Mouse (Mus musculus) left cerebral cortex, adult 18-20 months (tissue): Measurements from ENCODE around the gene Ctns. TPM values are rescaled to one million over a fixed set of nuclear protein-coding genes. Genes with fewer than 3 reads are reported as not detected.

Experiments used
- DNase-seq, 2 experiments: peaks; one replicate each; pipeline ENCODE4 v3.0.0; 2021 to 2022; ENCODE audit warnings: low spot score in 2 of 2, mixed read lengths in 1 of 2
- total RNA-seq, 2 experiments: library from RNA; stranded (reverse); gene quantifications; 2 replicates each; pipeline ENCODE4 v1.2.3; 2021

The Ctns gene
- total RNA-seq, 2 experiments from 2014 or later: 18.6 to 20.8 TPM

DNA sequence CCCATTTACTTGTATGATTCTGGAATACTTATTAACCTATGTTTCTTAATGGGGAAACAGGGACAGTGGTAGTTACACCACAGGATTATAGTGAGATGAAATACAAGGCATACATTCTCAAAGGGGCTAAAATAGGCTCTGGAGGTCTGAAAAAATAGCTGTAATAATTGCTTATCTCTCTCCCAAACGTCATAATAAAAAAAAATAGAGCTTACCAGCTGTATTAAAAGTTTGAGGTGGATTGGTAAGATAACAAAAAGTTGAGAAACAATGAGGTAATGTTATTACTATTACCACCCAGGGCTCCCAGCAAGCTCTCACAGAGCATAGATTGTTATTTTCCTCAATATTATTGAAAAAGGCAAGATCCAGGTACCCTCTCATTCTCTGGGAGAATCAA is 652 bp downstream of the Ctns start:
- DNase-seq: no peak

DNA sequence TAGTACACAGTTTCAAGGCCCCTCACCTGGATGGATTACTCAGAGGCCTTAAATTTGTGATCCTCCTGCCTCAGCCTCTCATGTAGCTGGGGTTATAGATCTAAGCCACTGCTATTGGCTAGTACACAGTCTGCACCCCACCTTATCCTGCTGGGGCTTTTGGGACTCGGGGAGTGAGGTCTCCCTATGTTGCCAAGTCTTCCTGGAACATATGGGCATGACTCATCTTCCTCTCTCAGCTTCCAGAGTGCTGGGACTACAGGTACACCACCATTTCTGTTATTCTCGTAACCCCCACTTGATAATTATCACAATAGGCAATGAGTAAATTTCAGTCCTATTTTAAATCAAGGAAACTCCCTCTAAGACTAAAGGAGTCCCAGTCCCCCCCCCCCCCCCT is 4.4 kb downstream of the Ctns start:
- DNase-seq: no peak

DNA sequence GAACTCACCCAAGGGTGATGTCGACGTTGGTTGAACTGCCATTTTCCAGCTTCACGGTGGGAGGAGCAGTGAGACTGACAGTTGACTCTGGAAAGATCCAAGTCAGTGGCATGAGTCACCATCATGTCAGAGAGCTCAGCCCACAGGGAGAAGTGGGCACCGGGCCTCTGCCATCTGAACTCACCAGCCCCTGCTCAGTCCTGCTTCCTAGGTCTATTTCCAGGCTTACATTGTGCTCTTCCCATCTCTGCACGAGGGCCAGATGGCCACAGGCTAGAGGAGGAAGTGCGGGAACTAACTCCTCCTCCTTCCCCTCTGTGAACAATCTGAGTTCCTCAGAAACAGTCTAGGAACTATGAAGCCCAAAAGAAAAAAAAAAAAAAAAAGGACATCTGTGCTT is 5.8 kb downstream of the Ctns start:
- no peak for DNase-seq

DNA sequence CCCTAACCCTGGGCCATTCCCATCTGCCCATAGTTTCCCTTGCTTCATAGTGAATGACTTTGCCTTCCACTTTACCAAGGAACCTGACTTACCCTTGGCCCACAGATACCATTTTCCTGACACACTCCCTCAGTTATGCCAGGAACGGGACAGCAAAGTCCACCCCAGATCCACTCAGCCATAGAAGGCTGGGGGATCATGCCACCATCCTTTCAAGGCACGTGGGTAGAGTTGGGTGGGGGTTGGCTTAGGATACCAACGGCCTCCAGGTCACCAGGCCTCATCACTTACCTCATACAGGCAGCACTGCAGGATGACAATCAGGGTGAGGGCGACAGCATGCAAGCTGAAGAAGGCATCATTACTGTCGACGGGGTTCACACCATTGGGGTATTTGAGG is 11.6 kb downstream of the Ctns start:
- no peak for DNase-seq

DNA sequence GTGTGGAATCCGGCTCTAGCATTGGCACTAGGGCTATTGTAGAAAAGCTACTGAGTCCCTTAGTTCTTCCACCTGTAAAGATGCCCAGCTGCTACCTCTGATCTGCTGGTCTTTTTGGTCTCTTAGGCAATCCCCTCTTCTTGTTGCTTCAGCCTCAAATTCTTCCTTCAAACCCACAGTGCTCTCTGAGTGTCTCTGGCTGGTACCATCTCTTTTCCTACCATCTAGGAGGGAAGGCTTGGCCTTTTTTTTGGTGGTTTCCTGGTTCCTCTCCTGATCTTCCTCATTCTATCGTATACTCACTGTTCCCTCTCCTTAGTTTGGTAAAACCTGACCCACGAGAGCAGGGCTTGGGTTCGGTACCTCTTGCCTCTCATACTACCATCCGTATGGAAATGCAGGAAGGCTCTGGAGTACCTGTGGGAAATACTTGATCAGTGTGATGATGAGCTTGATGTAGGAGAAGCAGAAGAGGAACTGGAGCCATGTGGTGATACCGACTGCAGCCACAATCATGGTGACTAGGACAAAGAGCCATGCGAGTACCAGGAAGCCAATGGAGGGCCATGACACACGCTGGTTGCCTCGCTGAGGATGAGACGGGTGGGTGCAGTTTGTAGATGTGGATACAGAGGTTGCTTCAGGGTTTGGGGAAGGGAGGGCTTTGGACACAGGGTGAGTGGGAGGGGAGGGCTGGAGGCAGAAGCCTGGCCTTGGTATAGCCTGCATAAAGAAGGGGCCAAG is 12.8 kb downstream of the Ctns start:
- DNase-seq: no peak

DNA sequence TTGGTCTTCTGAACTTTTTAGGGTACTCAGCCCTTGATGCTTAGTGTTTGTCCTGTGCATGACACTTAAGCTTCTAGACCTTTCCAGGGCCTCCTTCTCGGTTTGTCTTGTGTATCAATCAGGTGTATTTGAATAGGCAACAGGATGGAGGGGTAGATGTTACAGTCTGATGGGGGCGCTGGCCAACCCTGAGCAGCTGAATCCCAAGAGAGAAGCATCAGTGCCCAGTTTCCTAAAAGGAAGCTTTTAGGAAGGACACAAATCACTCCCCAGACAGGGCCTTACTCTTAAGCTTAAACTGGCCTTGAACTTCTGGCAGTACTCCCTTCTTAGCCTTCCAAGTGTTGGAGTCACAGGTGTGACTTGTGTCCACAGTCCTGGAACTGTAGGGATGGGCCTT is 20.9 kb downstream of the Ctns start:
- no peak for DNase-seq

DNA sequence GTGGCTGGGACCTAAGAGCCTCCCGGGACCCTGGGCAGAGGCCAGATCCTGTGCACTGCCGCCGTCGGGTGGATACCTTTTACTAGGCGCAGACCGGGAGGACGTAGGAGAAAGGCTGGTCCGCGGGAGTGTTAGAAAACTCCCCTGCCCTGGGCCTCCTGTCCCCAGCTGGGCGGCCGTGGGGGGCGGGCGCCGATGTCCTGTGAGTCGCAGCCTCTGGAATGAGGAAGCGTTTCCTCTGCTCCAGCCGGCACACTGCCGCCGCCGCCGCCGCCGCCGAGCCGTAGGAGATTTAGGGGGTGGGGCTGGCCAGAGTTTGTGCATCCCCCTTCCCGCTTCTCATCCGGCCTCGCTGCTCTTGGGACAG is 21.4 kb downstream of the Ctns start:
- DNase-seq: peak; percentile 27 to 29

DNA sequence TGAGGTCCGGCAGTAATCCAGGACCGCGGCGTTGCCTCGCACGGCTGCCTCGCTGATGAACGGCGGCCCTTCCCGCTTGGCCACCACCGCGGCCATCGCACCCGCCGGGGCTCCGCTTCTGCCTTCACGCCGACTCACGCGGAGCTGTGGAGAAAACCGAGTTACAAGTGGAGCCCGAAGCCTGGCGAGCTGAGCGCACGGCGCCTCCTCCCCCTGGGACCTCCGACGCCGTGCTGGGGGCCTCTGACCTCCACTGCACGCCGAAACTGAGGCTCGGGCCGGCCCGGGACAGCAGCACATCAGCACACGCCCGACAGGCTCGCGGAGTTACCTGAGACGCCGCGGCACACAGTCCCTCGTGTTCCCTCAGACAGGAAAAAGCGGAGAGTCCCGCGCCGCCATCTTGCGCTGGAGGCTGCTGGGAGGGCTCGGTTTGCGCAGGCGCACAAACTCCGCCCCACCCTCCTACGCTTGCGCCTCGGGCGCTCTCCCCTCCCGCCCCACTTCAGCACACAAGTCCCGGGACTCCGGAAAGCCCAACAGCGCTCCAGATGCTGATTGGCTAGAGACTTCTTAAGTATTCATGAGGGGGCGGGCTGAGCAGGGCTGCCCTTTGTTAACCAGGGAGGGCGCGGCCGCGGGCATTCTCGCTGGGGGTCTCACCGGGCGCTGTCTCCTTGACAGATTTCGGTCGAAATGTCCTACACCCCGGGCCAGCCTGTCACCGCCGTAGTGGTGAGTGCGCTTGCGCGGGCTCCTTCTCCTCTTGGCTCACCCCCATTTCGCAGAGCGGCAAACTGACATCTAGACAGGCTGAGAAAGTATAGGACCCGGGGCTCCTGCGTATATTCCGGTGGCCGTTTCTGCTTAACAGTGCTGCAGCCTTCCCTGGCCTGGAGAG is 22.0 kb downstream of the Ctns start, which contains the start of the genes Emc6 and Tax1bp3:
Gene Emc6, minus strand, starts transcription at position 430 of the 901 bp plus-strand sequence.
Gene Tax1bp3, plus strand, starts transcription at position 476 of the 901 bp plus-strand sequence.
- DNase-seq: peak; percentile 94 to 95

DNA sequence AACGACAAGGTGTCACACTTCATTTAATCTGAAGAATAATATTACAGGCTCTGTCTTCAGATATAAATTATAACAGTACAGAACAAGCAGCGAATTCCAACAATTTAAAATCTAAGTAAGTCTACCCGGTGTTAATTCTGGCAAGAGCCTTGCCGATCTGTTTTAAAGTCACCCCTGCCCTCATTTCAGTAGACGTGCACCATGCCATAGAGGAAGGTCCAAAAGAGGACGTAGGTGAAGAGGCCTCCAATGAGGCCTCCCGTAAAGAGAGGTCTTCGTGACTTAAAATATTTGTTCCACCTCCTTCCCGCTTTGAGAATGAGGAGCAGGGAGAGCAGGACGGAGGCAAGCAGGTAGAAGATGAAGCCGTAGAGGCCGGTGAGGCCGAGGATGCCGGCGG is 22.7 kb downstream of the Ctns start:
- no peak for DNase-seq

DNA sequence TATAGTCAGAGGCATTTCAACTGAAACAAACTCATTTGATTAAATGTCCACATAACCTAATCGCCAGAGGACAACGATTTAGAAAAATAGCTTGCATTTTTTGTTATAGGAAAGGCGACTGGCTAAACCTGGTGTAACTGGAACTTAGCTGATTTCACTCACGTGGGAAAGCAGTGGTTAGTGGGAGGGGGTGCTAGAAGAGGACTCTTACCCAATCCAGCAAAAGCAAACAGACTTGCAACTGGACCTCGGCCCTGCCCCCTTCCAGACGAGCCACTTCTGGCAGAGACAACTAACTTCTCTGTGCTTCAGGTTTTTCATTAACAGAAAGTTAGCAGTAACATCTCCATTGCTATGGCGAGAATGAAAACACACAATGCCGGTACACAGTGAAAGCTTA is 23.2 kb downstream of the Ctns start:
- DNase-seq: no peak

DNA sequence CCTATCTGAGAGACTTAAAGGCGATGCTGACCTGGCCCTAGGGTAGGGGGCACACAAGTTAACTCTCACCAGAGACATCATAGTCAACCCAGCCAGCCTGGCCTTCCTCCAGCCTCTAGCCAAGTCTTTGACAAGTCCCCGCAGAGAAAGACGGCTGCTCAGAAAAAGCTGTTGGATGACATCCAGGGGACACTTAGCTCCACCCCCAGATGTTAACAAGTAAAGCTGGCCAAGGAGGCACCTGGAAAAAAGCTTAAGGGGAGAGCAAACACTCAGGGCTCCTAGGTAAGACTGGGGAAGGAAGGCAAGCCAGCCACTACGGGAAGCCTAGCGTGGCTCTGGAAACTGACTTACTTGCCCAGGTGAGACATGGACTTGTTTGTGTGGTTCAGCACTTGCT is 26.7 kb downstream of the Ctns start:
- no peak for DNase-seq

DNA sequence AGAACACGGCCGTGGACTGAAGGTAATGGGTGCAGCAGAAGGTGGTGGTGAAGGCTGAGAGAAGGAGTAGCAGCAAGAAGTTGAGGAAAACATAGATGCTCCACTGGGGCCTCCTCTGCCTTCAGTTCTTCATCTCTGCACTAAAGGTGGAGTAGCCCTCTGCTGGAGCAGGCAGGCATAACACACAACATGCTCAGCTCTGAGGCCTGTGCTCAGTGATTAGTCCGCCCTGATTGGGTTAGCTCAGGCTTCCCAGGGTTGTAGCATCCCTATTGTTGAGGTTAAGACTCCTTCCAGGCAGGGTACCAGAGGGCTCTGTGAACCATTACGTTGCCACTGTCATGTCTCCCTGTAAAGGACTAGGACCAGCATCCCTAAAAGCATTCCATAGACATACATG is 29.6 kb downstream of the Ctns start:
- peak; percentile 63 to 70 for DNase-seq

DNA sequence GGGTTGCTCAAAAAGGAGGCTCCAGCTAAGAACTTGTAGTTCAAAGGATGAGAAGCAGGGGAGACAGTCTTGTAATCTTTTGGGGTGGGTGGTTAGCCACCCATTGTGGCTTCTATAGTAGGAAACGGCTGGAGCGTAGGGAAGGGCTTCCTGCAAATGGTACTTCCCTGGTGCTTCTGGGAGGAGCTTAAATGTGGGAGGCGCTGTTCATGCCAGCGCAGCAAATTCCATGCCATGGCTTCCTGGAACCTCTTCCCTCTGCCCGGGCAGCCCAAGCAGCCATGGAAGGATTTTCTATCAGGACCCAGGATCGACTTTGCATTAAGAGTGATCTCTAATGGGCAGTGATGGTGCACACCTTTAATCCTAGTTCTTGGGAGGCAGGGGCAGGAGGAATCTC is 30.3 kb downstream of the Ctns start:
- no peak for DNase-seq

DNA sequence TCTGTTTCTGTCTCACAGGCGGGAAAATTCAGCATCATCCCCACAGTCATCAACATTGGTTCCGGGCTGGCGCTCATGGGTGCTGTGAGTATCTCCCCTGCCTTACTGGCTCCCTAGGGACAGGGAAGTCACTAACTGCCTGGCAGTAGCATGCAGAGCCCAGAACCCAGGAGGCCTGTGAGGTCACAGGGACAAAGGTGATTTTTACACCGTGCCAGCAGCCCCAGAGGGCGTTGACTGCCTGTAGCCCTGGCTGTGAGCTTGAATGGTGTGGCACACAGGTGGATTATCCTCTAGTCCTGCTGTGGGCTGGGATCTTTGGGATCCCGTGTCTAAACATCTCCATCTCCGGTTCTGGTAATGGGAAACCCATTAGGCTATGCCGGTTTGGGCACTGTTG is 30.8 kb downstream of the Ctns start:
- no peak for DNase-seq

DNA sequence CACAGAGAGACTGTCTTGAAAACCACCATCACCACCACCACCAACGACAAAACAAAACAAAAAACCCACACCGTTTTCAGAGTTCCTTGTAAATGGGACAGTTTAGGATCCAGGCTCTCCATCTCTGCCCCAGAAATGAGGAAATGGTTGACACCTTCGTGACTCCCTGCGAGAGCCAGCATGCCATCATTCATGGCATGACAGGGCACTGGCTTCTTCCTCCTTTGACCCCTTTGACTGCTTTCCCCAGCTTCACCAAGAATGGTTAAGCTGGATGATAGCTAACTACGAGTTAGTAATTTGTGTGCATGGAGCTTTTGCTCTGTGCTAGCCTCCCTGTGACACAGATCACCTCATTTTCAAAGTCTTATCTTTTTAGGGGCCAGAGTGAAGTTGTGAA is 36.6 kb downstream of the Ctns start:
- DNase-seq: no peak

DNA sequence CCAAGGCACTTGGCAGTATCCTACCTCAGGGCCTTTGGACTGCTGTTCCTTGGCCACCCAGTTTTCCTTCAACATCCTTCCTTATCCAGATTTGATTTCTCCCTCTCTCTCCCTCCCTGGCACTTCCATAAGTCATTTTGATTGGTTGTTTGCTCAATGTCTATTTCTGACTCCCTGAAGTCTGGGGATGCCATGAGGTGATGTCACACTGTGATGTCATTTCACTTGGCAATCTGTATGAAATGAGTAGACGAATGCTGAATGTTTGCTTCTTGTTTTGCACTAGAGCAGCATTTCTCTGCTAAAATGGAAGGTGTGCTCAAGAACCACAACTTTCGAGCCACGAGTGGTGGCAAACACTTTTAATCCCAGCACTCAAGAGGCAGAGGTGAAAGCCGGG is 37.2 kb downstream of the Ctns start:
- no peak for DNase-seq

DNA sequence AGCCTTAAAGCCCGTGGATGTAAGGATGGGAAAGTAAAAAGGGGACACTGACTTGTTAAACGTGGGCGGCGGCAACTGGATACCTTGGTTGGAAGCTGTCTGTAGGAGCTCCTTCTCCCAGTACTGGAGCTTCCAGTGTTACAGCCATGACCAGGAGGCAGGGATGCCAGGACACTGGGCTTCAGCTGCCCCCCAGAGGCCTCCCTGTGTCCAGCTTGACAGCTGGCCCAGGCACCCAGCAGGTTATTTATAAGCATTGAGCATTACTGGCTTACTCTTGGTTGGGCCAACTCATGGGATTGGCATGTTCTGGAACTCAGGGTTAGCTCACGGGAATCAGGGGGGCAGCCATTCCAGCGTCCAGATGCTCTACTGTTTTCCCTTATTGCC is 38.0 kb downstream of the Ctns start:
- no peak for DNase-seq

DNA sequence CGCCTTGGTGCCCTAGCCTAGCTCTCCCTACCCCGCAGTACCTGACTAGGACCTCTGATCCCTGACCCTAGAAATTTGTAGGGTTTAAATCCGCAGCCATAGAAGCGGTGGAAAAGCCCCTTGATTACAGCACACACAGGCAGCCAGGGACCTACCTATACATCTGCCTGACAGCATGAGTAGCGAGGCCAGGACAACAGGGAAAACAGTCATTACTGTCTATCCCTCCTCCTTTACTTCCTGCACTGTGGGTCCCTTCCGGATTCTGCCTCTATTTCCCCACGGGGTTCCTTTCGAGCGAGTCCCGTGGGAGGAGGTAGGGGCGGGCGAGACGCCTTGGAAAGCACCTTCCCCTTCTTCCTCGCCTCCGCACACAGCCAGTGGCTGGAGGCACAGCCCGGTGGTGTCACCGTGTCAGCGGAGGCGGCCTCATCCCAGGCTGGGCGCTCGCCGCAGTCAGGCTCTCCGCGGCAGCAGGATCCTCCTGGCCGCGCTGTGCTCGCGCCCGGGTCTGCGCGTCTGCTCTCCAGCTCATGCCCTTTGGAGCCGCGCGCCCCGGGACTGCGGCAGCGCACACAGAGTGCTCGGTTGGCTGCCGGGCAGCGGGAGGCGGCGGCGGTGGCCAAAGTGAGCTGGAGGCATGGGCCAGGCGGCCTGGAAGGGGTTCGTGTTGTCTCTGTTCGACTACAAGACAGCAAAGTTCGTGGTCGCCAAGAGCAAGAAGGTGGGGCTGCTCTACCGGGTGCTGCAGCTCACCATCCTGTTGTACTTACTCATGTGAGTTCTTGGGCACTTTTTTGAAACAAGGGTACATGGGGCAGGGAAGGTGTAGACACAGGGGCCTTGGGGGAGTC is 38.7 kb downstream of the Ctns start, which contains the start of gene P2rx5:
Gene P2rx5, plus strand, starts transcription at position 465 of the 854 bp plus-strand sequence.
- peak in 1 of 2 experiments; percentile 42 for DNase-seq

DNA sequence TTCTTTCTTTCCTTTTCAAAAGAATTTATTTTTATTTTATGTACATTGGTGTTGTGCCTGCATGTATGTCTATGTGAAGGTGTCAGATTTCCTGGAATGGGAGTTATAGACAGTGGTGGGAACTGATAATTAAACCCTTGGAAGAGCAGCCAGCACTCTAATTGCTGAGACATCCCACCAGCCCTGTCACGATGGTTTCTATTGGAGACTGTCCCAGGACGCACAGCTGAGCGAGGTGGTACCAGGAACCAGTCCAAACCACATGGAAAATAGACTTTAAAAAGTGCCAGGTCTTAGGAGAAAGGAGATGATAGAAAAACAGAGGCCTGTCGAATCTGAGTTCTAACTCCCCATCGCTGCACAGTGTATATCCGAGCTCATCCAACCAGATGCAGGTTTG is 43.8 kb downstream of the Ctns start:
- no peak for DNase-seq

DNA sequence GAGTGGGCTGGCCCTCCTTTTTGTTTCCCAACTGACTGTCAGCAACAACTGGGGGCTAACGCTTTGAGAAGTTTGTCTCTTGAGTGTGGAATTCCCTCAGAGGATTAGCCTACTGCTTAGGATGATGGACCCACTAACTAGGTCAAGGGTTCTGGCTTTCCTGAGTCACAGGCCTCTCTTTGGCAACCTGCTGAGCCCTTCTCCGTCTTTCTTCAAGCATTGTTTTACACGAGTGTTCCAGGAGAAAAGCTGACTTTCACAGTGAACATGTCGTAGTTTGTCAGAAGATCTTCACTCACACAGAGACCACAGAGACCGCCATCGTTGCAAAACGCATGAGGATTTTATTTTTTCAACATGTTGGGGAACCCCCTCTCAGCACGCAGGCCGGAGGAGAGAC is 50.6 kb downstream of the Ctns start:
- no peak for DNase-seq

DNA sequence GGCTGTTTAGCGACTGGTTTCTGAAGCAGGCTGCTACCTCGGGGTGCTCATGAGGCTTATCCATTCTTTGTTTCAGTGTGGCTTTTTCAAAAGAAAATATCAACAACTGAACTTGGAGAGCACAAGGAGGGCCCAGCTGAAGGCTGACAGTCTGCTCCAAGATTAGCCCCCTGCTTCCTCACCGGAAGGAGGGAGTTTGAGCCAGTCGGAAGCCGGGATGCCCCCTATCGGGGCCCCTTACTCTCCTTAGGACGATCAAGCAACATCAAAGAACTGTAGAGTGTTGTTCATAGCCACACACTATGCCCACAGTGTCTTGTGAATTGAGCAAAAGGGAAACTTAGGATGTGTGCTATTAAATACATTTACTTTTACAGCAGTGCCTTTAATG is 51.9 kb downstream of the Ctns start:
- no peak for DNase-seq
